Mouse (Mus musculus): ENCODE results near the gene Pla2g10.
"Not testable (repeated sequence)": the region's sequence is repeated elsewhere in the genome, so short reads cannot be mapped to it uniquely, and the experiment has no call there.

Pla2g10 gene

GRCm38 (mm10) chr16:13730285-13731255 is at the start of gene Pla2g10:
Gene Pla2g10 (minus strand): TSS chr16:13730983.
- DNase-seq (ENCODE audit: low spot score): no peak

- DNase-seq (ENCODE audit: low spot score): not testable (repeated sequence)
Measured at GRCm38 (mm10) chr16:13774651-13775050, 43.9 kb upstream of the Pla2g10 start.

GRCm38 (mm10) chr16:13774011-13774410 is 43.2 kb upstream of the Pla2g10 start:
- DNase-seq (ENCODE audit: low spot score): not testable (repeated sequence)

- DNase-seq (ENCODE audit: low spot score): not testable (repeated sequence)
Measured at GRCm38 (mm10) chr16:13772051-13772450, 41.3 kb upstream of the Pla2g10 start.

DNA sequence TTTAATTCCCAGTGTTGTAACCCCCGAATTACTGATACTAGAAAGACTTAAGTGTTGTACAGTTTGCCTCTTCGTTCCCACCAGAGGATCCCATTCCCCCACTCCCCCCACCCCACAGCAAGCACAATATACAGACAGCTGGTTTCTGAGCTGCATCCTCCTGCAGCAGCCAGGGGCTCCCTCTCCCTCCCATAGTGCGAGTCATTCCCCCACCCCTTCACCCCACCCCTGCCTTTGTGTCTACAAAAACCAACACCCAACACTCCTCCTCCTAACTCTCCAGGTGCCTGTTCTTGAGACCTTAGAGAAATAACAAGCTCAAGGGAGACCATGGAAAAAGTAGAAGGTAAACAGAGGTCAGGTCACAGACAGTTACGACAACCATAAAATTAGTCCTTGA is 40.8 kb upstream of the Pla2g10 start:
- not testable (repeated sequence) for DNase-seq (ENCODE audit: low spot score)

DNA sequence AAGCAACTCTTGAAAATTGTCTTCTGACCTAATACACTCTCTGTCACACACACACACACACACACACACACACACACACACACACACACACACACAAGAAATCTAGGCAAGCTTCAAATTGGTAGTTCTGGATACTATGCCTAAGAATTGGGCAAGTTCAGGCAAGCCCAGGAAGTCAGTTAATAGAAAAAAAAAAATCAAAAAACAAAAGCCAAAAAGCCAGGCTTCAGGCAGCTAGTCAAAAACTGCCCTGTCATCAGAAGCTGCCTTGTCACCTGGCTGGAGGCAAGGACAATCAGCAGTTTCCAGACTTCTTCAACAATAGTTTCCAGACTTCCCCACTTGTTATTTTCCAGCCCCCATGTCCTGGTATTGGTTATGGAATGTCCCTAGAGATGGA is 35.6 kb upstream of the Pla2g10 start:
- no peak for DNase-seq (ENCODE audit: low spot score)

- no peak for DNase-seq (ENCODE audit: low spot score)
Measured at GRCm38 (mm10) chr16:13764519-13764918, 33.7 kb upstream of the Pla2g10 start.

- DNase-seq (ENCODE audit: low spot score): not testable (repeated sequence)
Measured at GRCm38 (mm10) chr16:13762807-13763206, 32.0 kb upstream of the Pla2g10 start.

- no peak for DNase-seq (ENCODE audit: low spot score)
Measured at GRCm38 (mm10) chr16:13757823-13758222, 27.0 kb upstream of the Pla2g10 start.

DNA sequence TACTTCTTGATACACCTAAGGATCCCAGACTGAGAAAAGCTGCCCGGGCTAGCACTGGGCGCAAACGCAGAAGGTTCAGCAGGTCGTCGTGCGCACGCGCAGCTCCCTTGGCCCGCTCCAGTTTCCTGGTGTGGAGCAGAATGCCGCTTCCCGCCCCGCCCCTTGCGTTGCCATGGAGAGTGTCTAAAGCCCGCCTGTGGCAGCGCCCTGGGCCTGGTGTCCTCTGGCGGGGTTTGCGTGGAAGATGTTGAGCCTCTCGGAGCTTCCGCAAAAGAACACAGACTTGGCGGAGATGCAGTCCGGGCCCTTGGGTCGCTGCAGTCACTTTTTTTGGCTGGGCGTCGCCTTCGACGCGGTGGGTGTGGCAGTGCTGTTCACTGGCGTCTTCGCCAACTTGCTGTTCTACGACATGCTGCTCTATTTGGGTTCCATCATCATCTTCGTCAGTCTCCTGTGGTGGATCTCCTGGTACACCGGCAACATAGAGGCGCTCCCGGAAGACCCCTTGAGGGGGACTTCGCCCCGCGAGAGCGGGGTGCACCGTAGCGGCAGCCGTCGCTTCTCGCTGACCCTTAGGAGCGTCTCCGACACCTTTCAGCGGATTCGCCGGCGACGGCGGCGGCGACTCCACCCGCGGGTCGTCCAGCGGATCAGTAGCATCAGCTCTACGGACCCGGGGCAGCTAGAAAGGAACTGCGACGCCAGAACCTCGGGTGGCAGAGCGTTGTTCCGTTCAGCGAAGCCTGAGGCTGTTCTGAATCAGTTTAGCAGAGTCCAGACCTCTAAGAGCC is 23.8 kb upstream of the Pla2g10 start:
- DNase-seq (ENCODE audit: low spot score): peak; percentile 97

GRCm38 (mm10) chr16:13753986-13754385 is 23.2 kb upstream of the Pla2g10 start:
- peak; percentile 16 for DNase-seq (ENCODE audit: low spot score)

GRCm38 (mm10) chr16:13750626-13751025 is 19.8 kb upstream of the Pla2g10 start:
- no peak for DNase-seq (ENCODE audit: low spot score)

DNA sequence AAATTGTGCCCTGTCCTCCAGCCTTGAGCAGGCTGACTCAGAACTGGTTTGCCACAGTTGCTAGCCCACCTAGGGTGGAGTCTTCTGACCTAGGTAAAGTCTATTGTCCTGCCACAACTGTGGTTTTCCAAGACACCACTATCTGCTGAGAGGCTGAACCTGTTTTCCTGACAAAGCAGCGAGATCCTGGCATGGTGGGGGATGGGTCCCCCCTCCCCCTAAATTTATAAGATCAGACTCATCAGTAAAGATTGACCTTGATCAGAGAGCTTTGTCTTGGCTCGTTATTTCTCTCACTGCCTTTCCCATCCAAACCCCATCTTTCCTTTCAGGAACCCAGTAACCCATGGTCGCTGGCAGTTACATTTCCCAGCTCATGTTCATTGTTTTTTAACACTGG is 19.2 kb upstream of the Pla2g10 start:
- DNase-seq (ENCODE audit: low spot score): no peak

DNA sequence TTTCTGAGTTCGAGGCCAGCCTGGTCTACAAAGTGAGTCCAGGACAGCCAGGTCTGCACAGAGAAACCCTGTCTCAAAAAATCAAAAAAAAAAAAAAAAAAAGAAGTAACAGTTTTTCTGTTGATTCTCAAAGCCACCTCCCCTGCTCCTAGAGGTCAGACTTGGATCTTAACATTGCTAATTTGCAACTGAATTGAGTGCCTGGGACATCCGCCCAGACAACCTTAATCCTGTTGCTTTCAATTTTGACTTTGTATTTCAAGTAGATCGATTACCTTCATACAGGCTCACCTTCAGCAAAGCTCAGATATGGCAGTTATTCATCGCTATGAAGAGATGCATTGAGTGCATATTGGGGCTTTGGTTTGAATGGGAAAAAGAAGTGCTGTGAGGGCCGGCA is 18.5 kb upstream of the Pla2g10 start:
- no peak for DNase-seq (ENCODE audit: low spot score)

- DNase-seq (ENCODE audit: low spot score): not testable (repeated sequence)
Measured at GRCm38 (mm10) chr16:13748813-13749212, 18.0 kb upstream of the Pla2g10 start.

GRCm38 (mm10) chr16:13748124-13748523 is 17.3 kb upstream of the Pla2g10 start:
- DNase-seq (ENCODE audit: low spot score): no peak

DNA sequence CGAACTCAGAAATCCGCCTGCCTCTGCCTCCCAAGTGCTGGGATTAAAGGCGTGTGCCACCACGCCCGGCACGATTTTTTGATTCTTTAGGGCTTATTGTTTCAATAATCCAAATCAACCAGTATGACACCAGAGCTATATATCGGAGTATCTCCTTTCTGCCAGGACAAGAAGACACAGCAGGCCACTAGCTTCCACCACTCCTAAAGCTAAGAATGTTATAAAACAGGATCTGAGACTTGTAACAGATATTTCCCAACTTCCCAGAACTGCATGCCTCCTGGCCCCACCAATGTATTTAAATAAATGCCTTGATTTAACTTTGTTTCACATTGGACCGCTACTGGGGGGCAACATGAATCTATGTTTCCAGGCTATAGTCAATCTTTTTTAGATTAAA is 16.9 kb upstream of the Pla2g10 start:
- DNase-seq (ENCODE audit: low spot score): no peak

DNA sequence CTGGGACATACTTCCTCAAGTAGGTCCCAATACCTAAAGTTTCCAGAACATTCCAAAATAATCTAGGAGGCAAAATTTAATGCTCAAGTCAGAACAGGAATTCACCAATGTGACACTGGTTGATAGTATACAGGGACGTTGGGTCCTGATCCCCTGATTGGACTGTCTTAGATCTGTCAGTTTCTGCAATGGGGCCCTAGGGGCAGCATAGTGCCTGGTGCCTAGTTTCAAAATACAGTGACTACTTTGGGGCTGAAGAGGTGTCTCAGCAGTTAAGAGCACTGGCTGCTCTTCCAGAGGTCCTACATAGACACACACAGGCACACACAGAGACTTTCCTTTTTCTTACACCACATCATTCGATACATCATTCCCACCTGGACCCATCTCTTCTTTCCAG is 10.1 kb upstream of the Pla2g10 start:
- DNase-seq (ENCODE audit: low spot score): no peak

GRCm38 (mm10) chr16:13739044-13739443 is 8.3 kb upstream of the Pla2g10 start:
- not testable (repeated sequence) for DNase-seq (ENCODE audit: low spot score)

GRCm38 (mm10) chr16:13735977-13736376 is 5.2 kb upstream of the Pla2g10 start:
- DNase-seq (ENCODE audit: low spot score): no peak

DNA sequence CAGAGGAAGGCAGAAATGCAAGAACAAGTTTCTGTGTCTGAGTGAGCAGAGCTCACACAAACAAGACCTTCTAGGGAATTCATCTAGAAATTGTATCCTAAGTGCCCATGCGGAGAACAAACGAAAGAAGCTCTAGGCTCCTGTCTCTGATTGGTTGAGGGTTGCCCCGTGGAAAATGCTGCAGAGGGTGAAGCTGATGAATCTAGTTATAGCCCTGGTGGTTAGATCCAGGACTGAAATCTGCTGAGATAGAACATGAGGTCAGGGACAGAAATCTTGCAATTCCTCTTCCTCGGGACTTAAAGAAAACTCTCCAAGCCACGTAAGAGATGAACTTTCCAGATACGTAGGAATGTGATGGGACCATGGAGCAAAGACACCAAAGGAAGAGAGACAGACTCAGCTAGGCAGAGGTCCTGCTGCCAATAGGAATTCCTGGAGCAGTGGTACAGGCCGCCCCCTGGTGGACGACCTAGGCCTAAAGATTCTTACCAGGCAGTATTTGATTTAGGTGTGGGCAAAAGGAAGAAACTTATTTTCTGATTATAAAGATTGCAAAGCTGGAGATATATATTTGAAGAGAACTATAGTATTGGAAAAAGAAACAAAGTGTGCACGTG is 2.8 kb upstream of the Pla2g10 start:
- peak; percentile 75 for DNase-seq (ENCODE audit: low spot score)

GRCm38 (mm10) chr16:13732786-13733185 is 2.0 kb upstream of the Pla2g10 start:
- no peak for DNase-seq (ENCODE audit: low spot score)

Measured in MN1 (cell line).